Mouse (Mus musculus): Measurements from ENCODE around the gene Lemd1.

Lemd1 gene

DNA sequence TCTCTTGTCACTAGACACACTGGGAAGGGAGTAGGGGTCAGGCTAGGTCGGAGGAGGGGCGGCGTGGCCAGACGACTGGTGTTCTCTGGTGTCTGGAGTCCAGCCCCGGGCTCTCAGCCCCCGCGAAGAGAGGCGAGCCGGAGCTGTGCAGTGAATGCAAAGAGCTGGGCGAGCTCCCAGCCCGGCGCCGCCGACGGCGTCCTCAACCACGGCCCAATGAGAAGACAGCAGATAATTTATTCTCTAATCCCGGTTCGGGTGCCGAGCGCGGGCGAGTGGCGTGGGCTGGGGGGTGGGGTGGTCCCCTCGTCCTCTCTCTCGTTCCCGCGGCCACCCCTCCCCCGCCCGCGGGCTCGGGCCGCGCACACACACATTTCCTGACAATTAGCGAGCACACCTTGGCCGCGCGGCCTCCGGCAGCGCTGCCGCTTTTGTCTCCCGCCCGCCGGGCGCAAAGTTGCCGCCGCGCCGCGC, 1.2 kb upstream of the Lemd1 start:
- no peak for DNase-seq (ENCODE audit: low read depth, low spot score)
- no peaks in the 10 kb centered on the region for H3K36me3 ChIP-seq (ENCODE audit: control insufficient read depth, insufficient read depth, low read length, poor library complexity, severe bottlenecking)
- H3K27me3 ChIP-seq (ENCODE audit: control insufficient read depth, insufficient read depth, low read length, poor library complexity, severe bottlenecking): peaks cover 1% of the 10 kb centered on the region; the same call in 1 of the 2 replicates

DNA sequence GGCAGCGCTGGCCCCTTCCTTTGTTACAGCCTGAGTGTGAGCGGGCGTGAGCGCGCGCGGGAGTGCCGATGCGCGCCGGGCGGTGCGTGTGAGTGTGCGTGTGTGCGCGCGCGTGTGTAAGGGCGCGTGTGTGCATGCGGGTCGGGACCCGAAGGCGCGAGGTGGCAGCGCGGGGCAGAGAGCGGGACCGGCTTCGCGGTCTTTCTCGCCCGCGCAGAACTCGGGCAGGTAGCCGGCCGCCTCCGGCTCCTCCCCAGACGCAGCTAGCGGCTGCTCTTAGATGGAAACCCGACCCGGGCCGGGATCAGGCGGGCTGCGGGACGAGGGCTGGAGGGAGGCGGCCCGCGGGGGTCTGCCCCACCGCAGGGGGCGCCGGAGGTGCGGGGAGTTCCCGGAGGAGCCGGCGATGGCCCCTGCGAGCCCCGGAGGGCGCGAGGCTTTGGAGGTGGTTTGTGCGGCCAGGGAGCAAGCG, 574 bp upstream of the Lemd1 start:
- Histone ChIP-seq H3K27me3 (ENCODE audit: control insufficient read depth, insufficient read depth, low read length, poor library complexity, severe bottlenecking) (peaks cover 1% of the 10 kb centered on the region; the same call in 1 of the 2 replicates), H3K36me3 (ENCODE audit: control insufficient read depth, insufficient read depth, low read length, poor library complexity, severe bottlenecking) (no peaks in the 10 kb centered on the region)
- DNase-seq (ENCODE audit: low read depth, low spot score): no peak

- DNase-seq (ENCODE audit: low read depth, low spot score): no peak
- H3K27me3 ChIP-seq (ENCODE audit: control insufficient read depth, insufficient read depth, low read length, poor library complexity, severe bottlenecking): peaks cover 1% of the 10 kb centered on the region; the same call in 1 of the 2 replicates
- H3K36me3 ChIP-seq (ENCODE audit: control insufficient read depth, insufficient read depth, low read length, poor library complexity, severe bottlenecking): no peaks in the 10 kb centered on the region
These were observed 802 bp downstream of the Lemd1 start for GRCm38 (mm10) chr1:132191786-132192680.

DNA sequence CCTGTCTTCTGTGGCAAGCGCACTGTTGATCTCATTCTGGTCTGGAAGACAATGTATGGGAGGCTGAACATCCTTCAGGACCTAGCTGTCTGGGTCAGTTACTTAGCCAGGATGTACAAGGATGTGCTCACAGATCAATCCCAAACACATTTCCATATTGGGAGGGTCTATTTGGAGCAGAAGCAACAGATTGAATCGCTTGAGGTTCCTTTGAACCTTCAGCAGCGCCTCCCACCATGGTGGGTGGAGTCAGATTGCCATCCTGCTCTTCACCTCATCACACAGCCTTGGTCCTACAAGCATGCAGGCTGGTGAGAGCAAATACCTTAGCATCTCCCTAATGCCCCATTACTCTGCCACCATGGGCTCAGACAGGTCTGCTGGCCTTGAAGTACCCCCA, 2.6 kb downstream of the Lemd1 start:
- Histone ChIP-seq H3K36me3 (ENCODE audit: control insufficient read depth, insufficient read depth, low read length, poor library complexity, severe bottlenecking) (no peaks in the 10 kb centered on the region), H3K27me3 (ENCODE audit: control insufficient read depth, insufficient read depth, low read length, poor library complexity, severe bottlenecking) (peaks cover 1% of the 10 kb centered on the region; the same call in 1 of the 2 replicates)
- DNase-seq (ENCODE audit: low read depth, low spot score): no peak

DNA sequence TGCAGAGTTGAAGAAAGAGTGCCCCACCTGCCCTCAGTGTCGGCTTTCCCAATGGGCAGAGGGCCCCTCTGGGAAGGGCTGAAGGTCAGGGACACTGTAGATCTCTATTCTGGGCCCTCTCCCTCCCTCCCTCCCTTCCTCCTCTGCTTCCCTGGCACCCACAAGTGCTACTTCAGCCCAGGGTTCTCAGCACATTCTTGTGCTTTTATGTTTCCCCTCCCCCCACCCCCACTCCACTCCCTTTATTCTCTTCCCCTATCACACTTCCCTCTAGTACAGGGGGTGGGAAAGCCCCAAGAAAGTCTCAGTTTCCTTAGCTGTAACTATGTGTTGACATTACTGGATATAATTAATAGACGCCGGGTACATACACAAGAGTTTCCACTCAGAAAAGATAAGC, 3.4 kb downstream of the Lemd1 start:
- Histone ChIP-seq H3K36me3 (ENCODE audit: control insufficient read depth, insufficient read depth, low read length, poor library complexity, severe bottlenecking) (no peaks in the 10 kb centered on the region), H3K27me3 (ENCODE audit: control insufficient read depth, insufficient read depth, low read length, poor library complexity, severe bottlenecking) (peaks cover 1% of the 10 kb centered on the region; the same call in 1 of the 2 replicates)
- DNase-seq (ENCODE audit: low read depth, low spot score): peak; percentile 18

DNA sequence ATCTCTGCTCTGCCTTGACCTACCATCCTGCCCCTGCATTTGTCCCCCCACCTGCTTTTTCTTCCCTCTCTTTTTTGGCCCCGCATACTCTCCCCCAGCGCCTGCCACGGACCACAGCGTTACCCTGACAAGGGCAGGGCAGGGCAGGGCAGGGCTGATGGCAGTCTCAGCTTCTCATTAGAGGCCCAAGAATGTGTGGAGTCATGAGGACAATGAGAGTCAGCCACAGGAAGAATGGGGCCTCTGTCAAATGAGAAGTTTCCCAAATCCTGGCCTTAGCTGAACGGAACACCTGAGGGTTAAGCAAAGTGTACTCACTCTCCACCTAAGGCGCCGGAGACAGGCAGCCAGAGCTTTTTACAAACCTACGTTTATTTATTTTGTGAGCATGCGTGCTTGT, 3.9 kb downstream of the Lemd1 start:
- no peaks in the 10 kb centered on the region for H3K36me3 ChIP-seq (ENCODE audit: control insufficient read depth, insufficient read depth, low read length, poor library complexity, severe bottlenecking)
- no peak for DNase-seq (ENCODE audit: low read depth, low spot score)
- peaks cover 1% of the 10 kb centered on the region; the same call in 1 of the 2 replicates for H3K27me3 ChIP-seq (ENCODE audit: control insufficient read depth, insufficient read depth, low read length, poor library complexity, severe bottlenecking)

DNA sequence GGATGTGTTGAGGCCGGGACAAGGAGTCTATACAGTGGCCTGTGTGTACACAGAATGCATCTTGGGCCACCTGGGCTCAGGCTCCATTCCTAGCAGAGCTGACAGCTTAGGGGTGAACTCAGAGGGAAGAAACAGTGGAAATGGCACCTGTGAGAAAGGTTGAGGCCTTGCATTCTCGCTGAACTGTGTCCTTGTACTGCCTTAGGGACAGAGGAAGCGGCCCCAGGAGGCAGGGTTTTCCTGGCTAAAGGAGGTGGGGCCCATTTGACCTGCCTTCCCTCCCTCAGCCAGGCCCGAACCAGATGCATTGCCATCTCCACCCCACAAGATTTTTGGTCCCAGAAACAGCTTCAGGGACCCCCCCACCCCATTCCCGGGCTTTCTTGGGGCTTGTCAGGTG, 4.5 kb downstream of the Lemd1 start:
- peaks cover 1% of the 10 kb centered on the region; the same call in 1 of the 2 replicates for H3K27me3 ChIP-seq (ENCODE audit: control insufficient read depth, insufficient read depth, low read length, poor library complexity, severe bottlenecking)
- H3K36me3 ChIP-seq (ENCODE audit: control insufficient read depth, insufficient read depth, low read length, poor library complexity, severe bottlenecking): no peaks in the 10 kb centered on the region
- DNase-seq (ENCODE audit: low read depth, low spot score): no peak

DNA sequence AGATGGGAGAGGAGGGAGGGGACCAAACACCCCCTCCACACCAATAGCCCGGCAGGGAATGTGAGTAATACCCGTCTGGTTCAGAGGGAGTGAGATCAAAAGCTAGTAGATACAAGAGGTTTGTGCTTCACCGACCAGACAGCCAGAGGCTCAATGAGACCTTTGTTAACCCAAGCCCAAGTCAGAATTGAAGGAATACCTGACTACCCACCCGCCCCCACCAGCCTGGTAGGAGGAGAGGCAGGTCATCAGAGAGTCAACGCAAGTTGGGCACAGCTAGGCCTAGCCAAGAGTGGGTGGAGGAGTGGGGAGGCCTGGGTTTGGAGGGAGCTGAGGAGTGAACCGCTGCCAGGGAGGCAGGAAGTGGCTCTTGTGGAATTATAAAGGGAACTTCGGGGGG, 5.1 kb downstream of the Lemd1 start:
- no peak for DNase-seq (ENCODE audit: low read depth, low spot score)
- Histone ChIP-seq H3K36me3 (ENCODE audit: control insufficient read depth, insufficient read depth, low read length, poor library complexity, severe bottlenecking) (no peaks in the 10 kb centered on the region), H3K27me3 (ENCODE audit: control insufficient read depth, insufficient read depth, low read length, poor library complexity, severe bottlenecking) (peaks cover 1% of the 10 kb centered on the region; the same call in 1 of the 2 replicates)

GRCm38 (mm10) chr1:132197666-132198065, 6.4 kb downstream of the Lemd1 start:
- no peak for DNase-seq (ENCODE audit: low read depth, low spot score)
- Histone ChIP-seq H3K36me3 (ENCODE audit: control insufficient read depth, insufficient read depth, low read length, poor library complexity, severe bottlenecking) (no peaks in the 10 kb centered on the region), H3K27me3 (ENCODE audit: control insufficient read depth, insufficient read depth, low read length, poor library complexity, severe bottlenecking) (no peaks in the 10 kb centered on the region; the same call in 1 of the 2 replicates)

DNA sequence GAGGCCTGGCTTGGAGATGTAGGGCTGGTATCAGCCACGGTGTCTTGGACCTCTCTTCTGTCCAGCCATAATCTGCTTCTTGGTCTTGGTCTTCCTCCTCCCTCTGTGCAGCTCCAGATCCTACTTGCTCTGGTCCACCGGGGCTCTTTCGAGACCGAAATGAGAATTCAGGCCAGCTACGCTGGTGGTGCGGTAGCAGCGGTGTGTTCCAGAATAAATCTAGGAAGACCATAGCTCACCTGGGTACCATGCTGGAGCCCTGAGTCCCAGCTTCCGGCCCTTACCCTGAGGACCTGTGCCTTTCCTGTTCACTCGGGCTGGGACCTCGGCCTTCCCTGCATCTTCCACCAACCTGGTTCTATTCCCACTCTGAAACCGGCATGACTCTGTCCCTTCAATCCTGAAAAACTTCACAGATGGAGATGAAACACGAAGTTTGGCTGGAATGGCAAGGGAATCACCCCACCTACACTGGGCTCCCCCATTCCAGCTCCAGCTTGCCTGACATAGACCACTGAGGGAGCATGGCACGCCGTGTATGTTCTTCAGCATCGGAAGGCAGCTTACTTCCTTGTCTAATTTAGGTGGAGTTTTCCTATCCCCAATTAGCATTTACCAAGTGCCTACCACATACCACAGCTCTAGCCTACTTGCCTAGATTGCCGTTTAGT, 7.3 kb downstream of the Lemd1 start:
- no peaks in the 10 kb centered on the region for H3K36me3 ChIP-seq (ENCODE audit: control insufficient read depth, insufficient read depth, low read length, poor library complexity, severe bottlenecking)

GRCm38 (mm10) chr1:132199244-132199643, 8.0 kb downstream of the Lemd1 start:
- DNase-seq (ENCODE audit: low read depth, low spot score): no peak
- Histone ChIP-seq H3K36me3 (ENCODE audit: control insufficient read depth, insufficient read depth, low read length, poor library complexity, severe bottlenecking) (no peaks in the 10 kb centered on the region), H3K27me3 (ENCODE audit: control insufficient read depth, insufficient read depth, low read length, poor library complexity, severe bottlenecking) (no peaks in the 10 kb centered on the region; the same call in 1 of the 2 replicates)

More for the DNA sequence above, 7.3 kb downstream of the Lemd1 start:
- no peaks in the 10 kb centered on the region; the same call in 1 of the 2 replicates for H3K27me3 ChIP-seq (ENCODE audit: control insufficient read depth, insufficient read depth, low read length, poor library complexity, severe bottlenecking)
- DNase-seq (ENCODE audit: low read depth, low spot score): no peak

DNA sequence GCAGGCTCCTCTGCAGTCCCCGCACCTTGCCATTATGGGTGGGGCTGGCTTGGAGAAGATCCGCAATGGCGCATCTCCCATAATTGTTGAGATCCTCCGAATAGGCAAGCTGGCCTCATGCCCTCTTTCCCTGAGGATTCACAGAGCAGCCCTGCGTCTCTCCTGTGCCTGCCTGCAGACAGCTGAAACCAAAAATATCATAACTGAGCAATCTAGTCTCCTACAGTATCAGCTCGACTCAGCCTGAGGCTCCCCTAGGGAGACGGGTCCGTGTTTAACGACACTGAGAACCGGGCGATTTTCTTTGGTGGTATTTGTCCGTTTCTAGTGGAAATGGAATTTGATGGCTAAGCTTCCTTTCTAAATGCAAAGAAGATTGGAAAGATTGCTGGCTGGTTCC, 8.7 kb downstream of the Lemd1 start:
- H3K27me3 ChIP-seq (ENCODE audit: control insufficient read depth, insufficient read depth, low read length, poor library complexity, severe bottlenecking): no peaks in the 10 kb centered on the region; the same call in 1 of the 2 replicates
- no peak for DNase-seq (ENCODE audit: low read depth, low spot score)
- no peaks in the 10 kb centered on the region for H3K36me3 ChIP-seq (ENCODE audit: control insufficient read depth, insufficient read depth, low read length, poor library complexity, severe bottlenecking)

- Histone ChIP-seq H3K36me3 (ENCODE audit: control insufficient read depth, insufficient read depth, low read length, poor library complexity, severe bottlenecking) (no peaks in the 10 kb centered on the region), H3K27me3 (ENCODE audit: control insufficient read depth, insufficient read depth, low read length, poor library complexity, severe bottlenecking) (no peaks in the 10 kb centered on the region; the same call in 1 of the 2 replicates)
- no peak for DNase-seq (ENCODE audit: low read depth, low spot score)
These were observed 9.6 kb downstream of the Lemd1 start for GRCm38 (mm10) chr1:132200562-132201510.

- no peaks in the 10 kb centered on the region for H3K36me3 ChIP-seq (ENCODE audit: control insufficient read depth, insufficient read depth, low read length, poor library complexity, severe bottlenecking)
- DNase-seq (ENCODE audit: low read depth, low spot score): no peak
- H3K27me3 ChIP-seq (ENCODE audit: control insufficient read depth, insufficient read depth, low read length, poor library complexity, severe bottlenecking): no peaks in the 10 kb centered on the region; the same call in 1 of the 2 replicates
These were observed 10.3 kb downstream of the Lemd1 start for GRCm38 (mm10) chr1:132201511-132201860.
